Mouse (Mus musculus) heart, postnatal 0 days (tissue): Measurements from ENCODE around the gene Arap1. TPM values are rescaled to one million over a fixed set of nuclear protein-coding genes. Genes with fewer than 3 reads are reported as not detected.

Experiments
- ATAC-seq: fragments of 200-750 bp; cut with Nextera tagmentation; 2 replicates; pipeline ENCODE4 v1.8.0; 2017; ENCODE audit warnings: low read depth, moderate number of reproducible peaks, moderate library complexity; ENCODE audit not compliant: insufficient read depth
- DNase-seq: peaks from one replicate; pipeline ENCODE4 v3.0.0-alpha.2; 2016; ENCODE audit warnings: low spot score
- H3K27ac ChIP-seq: fragments of 300-500 bp; sonication (generic); 2 replicates; pipeline ENCODE4 v1.5.1; 2014; ENCODE audit warnings: low read depth, mild to moderate bottlenecking
- H3K27me3 ChIP-seq: fragments of 300-500 bp; sonication (generic); 2 replicates; pipeline ENCODE4 v1.6.1; 2014; ENCODE audit warnings: low read length, mixed read lengths; ENCODE audit not compliant: control insufficient read depth, insufficient read depth
- H3K36me3 ChIP-seq: fragments of 300-500 bp; sonication (generic); replicated peaks from 2 replicates; pipeline ENCODE4 v1.6.1; 2014; ENCODE audit warnings: low read length, mixed read lengths; ENCODE audit not compliant: control insufficient read depth, insufficient read depth
- H3K4me1 ChIP-seq: fragments of 300-500 bp; sonication (generic); 2 replicates; pipeline ENCODE4 v1.6.1; 2014; ENCODE audit warnings: antibody characterized with exemption; ENCODE audit not compliant: control insufficient read depth, insufficient read depth
- H3K4me2 ChIP-seq: fragments of 300-500 bp; sonication (generic); 2 replicates; pipeline ENCODE4 v1.6.1; 2014; ENCODE audit warnings: low read depth, mild to moderate bottlenecking, low read length, moderate library complexity
- H3K4me3 ChIP-seq: fragments of 300-500 bp; sonication (generic); 2 replicates; pipeline ENCODE4 v1.5.1; 2014; ENCODE audit warnings: low read depth, low read length
- H3K9ac ChIP-seq: fragments of 300-500 bp; sonication (generic); replicated peaks from 2 replicates; pipeline ENCODE4 v1.6.1; 2014; ENCODE audit warnings: low read depth, low read length, mixed read lengths
- H3K9me3 ChIP-seq: fragments of 300-500 bp; sonication (generic); replicated peaks from 2 replicates; pipeline ENCODE4 v1.6.1; 2016; ENCODE audit warnings: low read length; ENCODE audit not compliant: control insufficient read depth
- CTCF ChIP-seq: IDR thresholded peaks from 2 replicates; pipeline ENCODE4 v1.5.1; 2016; ENCODE audit warnings: antibody characterized with exemption, control low read depth, low read depth
- EP300 ChIP-seq: IDR thresholded peaks from 2 replicates; pipeline ENCODE4 v1.6.1; 2016; ENCODE audit warnings: antibody characterized with exemption, low read depth
- WGBS: fragments of 180-500 bp; shearing (Covaris S2); extraction: QIAGEN DNeasy Blood & Tissue Kit; methylation state at CpG from one replicate; pipeline ENCODE4 v1.1.7; 2014; 5-methylcytosine and 5-hydroxymethylcytosine counted together
- polyA plus RNA-seq: library from polyadenylated mRNA; unstranded; fragments of >200 nt; fragmentation: Nextera tagmentation; extraction: Ambion mirVana; gene quantifications from 2 replicates; pipeline ENCODE4 v1.2.1, GENCODE M21; 2015
- total RNA-seq: library from RNA; depleted of rRNA; stranded (reverse); fragments of >200 nt; gene quantifications from 2 replicates; pipeline ENCODE4 v1.2.3, GENCODE M21; 2014; ENCODE audit warnings: low replicate concordance

The Arap1 gene
- total and polyA plus RNA-seq, 2 experiments from 2014 or later: 18.6 to 101 TPM

- TF ChIP-seq EP300 (no peak), CTCF (no peak)
- 81% methylated on average over 4 of the region's 4 CpGs for WGBS
- H3K27me3 ChIP-seq: peaks cover 13% of the 10 kb centered on the region; the same call in 1 of the 2 replicates
- no peak overlapping the region for H3K4me2 ChIP-seq
- H3K36me3 ChIP-seq: no peaks in the 10 kb centered on the region
- no peak for ATAC-seq
- no peak for DNase-seq
- H3K9ac ChIP-seq: no peak overlapping the region
- H3K27ac ChIP-seq: no peak overlapping the region
- peaks cover 5% of the 10 kb centered on the region for H3K4me1 ChIP-seq
- no peaks in the 10 kb centered on the region for H3K9me3 ChIP-seq
- no peak overlapping the region for H3K4me3 ChIP-seq
Observed at GRCm38 (mm10) chr7:101352404-101352803, 4.5 kb downstream of the Arap1 start.

GRCm38 (mm10) chr7:101354423-101354822, 6.6 kb downstream of the Arap1 start:
- no peak overlapping the region for H3K9ac ChIP-seq
- 50% methylated on average over 5 of the region's 5 CpGs for WGBS
- DNase-seq: no peak

GRCm38 (mm10) chr7:101355551-101356100, 7.8 kb downstream of the Arap1 start:
- 87% methylated on average over 6 of the region's 6 CpGs for WGBS
- DNase-seq (no peak), ATAC-seq (no peak)
- Histone ChIP-seq H3K27me3 (peaks cover 4% of the 10 kb centered on the region; the same call in 1 of the 2 replicates), H3K4me1 (no peaks in the 10 kb centered on the region), H3K4me3 (no peak overlapping the region), H3K36me3 (no peaks in the 10 kb centered on the region), H3K4me2 (no peak overlapping the region), H3K27ac (no peak overlapping the region), H3K9ac (no peak overlapping the region), H3K9me3 (no peaks in the 10 kb centered on the region)
- no peak for TF ChIP-seq EP300
- TF ChIP-seq CTCF: no peak

More at GRCm38 (mm10) chr7:101354423-101354822, 6.6 kb downstream of the Arap1 start:
- Histone ChIP-seq H3K4me2 (no peak overlapping the region), H3K4me3 (no peak overlapping the region), H3K36me3 (no peaks in the 10 kb centered on the region), H3K27ac (no peak overlapping the region), H3K9me3 (no peaks in the 10 kb centered on the region), H3K27me3 (peaks cover 5% of the 10 kb centered on the region; the same call in 1 of the 2 replicates), H3K4me1 (no peaks in the 10 kb centered on the region)
- TF ChIP-seq EP300 (no peak), CTCF (no peak)
- ATAC-seq: no peak

GRCm38 (mm10) chr7:101356868-101357267, 9.0 kb downstream of the Arap1 start:
- ATAC-seq: no peak
- H3K27ac ChIP-seq: no peak overlapping the region
- WGBS: 60% methylated on average over 3 of the region's 3 CpGs

GRCm38 (mm10) chr7:101360406-101360805, 12.5 kb downstream of the Arap1 start:
- DNase-seq: no peak
- WGBS: 57% methylated on average over 3 of the region's 3 CpGs

More at GRCm38 (mm10) chr7:101356868-101357267, 9.0 kb downstream of the Arap1 start:
- Histone ChIP-seq H3K4me1 (no peaks in the 10 kb centered on the region), H3K27me3 (no peaks in the 10 kb centered on the region), H3K4me2 (no peak overlapping the region), H3K9me3 (no peaks in the 10 kb centered on the region), H3K4me3 (no peak overlapping the region), H3K9ac (no peak overlapping the region), H3K36me3 (no peaks in the 10 kb centered on the region)
- no peak for DNase-seq
- TF ChIP-seq EP300 (no peak), CTCF (no peak)

GRCm38 (mm10) chr7:101361021-101361420, 13.2 kb downstream of the Arap1 start:
- ATAC-seq: no peak
- no peaks in the 10 kb centered on the region for H3K36me3 ChIP-seq
- no peaks in the 10 kb centered on the region for H3K9me3 ChIP-seq
- H3K4me1 ChIP-seq: no peaks in the 10 kb centered on the region
- no peak overlapping the region for H3K9ac ChIP-seq
- H3K4me3 ChIP-seq: no peak overlapping the region
- H3K4me2 ChIP-seq: no peak overlapping the region
- DNase-seq: no peak
- no peaks in the 10 kb centered on the region for H3K27me3 ChIP-seq
- TF ChIP-seq CTCF: no peak
- no peak for TF ChIP-seq EP300
- WGBS: 80% methylated on average over 4 of the region's 4 CpGs
- H3K27ac ChIP-seq: no peak overlapping the region

More at GRCm38 (mm10) chr7:101360406-101360805, 12.5 kb downstream of the Arap1 start:
- H3K4me1 ChIP-seq: no peaks in the 10 kb centered on the region
- TF ChIP-seq CTCF: no peak
- no peak for TF ChIP-seq EP300
- no peak overlapping the region for H3K9ac ChIP-seq
- H3K4me2 ChIP-seq: no peak overlapping the region
- H3K4me3 ChIP-seq: no peak overlapping the region
- no peak for ATAC-seq
- no peaks in the 10 kb centered on the region for H3K9me3 ChIP-seq
- no peaks in the 10 kb centered on the region for H3K36me3 ChIP-seq
- H3K27ac ChIP-seq: no peak overlapping the region
- H3K27me3 ChIP-seq: no peaks in the 10 kb centered on the region
